Mouse (Mus musculus): ENCODE measurements around the gene Abcb4. TPM values are rescaled to one million over a fixed set of nuclear protein-coding genes. Genes with fewer than 3 reads are reported as not detected.

Gene Abcb4
- total and polyA plus RNA-seq, 3 experiments: 86.0 to 107 TPM; not detected in 1

- Histone ChIP-seq H3K4me3 (ENCODE audit: control insufficient read depth in 1 of 2, insufficient read depth in 1 of 2, low read depth in 2 of 2, low read length in 2 of 2) (no peak overlapping the region), H3K27me3 (ENCODE audit: control insufficient read depth in 1 of 2, insufficient read depth in 2 of 2, low read length in 2 of 2) (no peaks in the 10 kb centered on the region), H3K36me3 (ENCODE audit: control insufficient read depth in 1 of 2, insufficient read depth in 2 of 2, low read length in 2 of 2) (peaks cover 0 to 37% of the 10 kb centered on the region in 2 experiments; a peak in 2 of 4 replicates), H3K27ac (ENCODE audit: control insufficient read depth, low read depth, low read length) (no peak overlapping the region), H3K79me2 (ENCODE audit: control insufficient read depth, insufficient read depth, low read length, poor library complexity) (no peaks in the 10 kb centered on the region), H3K4me1 (ENCODE audit: control insufficient read depth in 1 of 2, insufficient read depth in 2 of 2, low read length in 2 of 2) (no peaks in the 10 kb centered on the region), H3K9me3 (replicated peaks; ENCODE audit: insufficient read depth, low read length) (no peaks in the 10 kb centered on the region), H3K9ac (ENCODE audit: control insufficient read depth, low read depth, low read length, poor library complexity, severe bottlenecking) (no peak overlapping the region)
- TF ChIP-seq CTCF (IDR thresholded peaks at IDR 0.05 in 2 of 3, conservative IDR thresholded peaks at IDR 0.05 in 1 of 3; ENCODE audit: control insufficient read depth in 1 of 3, insufficient read depth in 1 of 3, low read depth in 2 of 3, low read length in 3 of 3, poor library complexity in 1 of 3, severe bottlenecking in 1 of 3) (no peak), GATA1 (IDR thresholded peaks at IDR 0.05; ENCODE audit: low read depth, low read length) (no peak), JUND (IDR thresholded peaks at IDR 0.05; ENCODE audit: low read depth, low read length) (no peak), SMC3 (IDR thresholded peaks at IDR 0.05; ENCODE audit: low read depth, low read length) (no peak), ELF1 (IDR thresholded peaks at IDR 0.05; ENCODE audit: low read depth, low read length) (no peak), BHLHE40 (IDR thresholded peaks at IDR 0.05; ENCODE audit: borderline replicate concordance, low read depth, low read length) (no peak), MXI1 (IDR thresholded peaks at IDR 0.05; ENCODE audit: low read depth, low read length) (no peak), MYB (IDR thresholded peaks at IDR 0.05; ENCODE audit: low read depth, low read length) (no peak), EP300 (IDR thresholded peaks at IDR 0.05; ENCODE audit: low read depth in 1 of 2, low read length in 2 of 2) (no peak), TCF12 (IDR thresholded peaks at IDR 0.05; ENCODE audit: low read depth, low read length) (no peak), MAX (IDR thresholded peaks at IDR 0.05; ENCODE audit: low read length) (no peak), SIN3A (IDR thresholded peaks at IDR 0.05; ENCODE audit: low read length) (no peak), RAD21 (IDR thresholded peaks at IDR 0.05; ENCODE audit: low read depth, low read length) (no peak), UBTF (IDR thresholded peaks at IDR 0.05; ENCODE audit: borderline replicate concordance, insufficient read depth, low read depth, low read length) (no peak), GABPA (IDR thresholded peaks at IDR 0.05; ENCODE audit: low read depth, low read length) (no peak), RCOR1 (IDR thresholded peaks at IDR 0.05; ENCODE audit: low read depth, low read length) (no peak), ZC3H11A (IDR thresholded peaks at IDR 0.05; ENCODE audit: low read depth, low read length) (no peak), MAZ (IDR thresholded peaks at IDR 0.05; ENCODE audit: low read depth, low read length) (no peak)
- DNase-seq (ENCODE audit: low read depth, low spot score): no peak
Observed at GRCm38 (mm10) chr5:8955544-8955943, 62.0 kb downstream of the Abcb4 start.

DNA sequence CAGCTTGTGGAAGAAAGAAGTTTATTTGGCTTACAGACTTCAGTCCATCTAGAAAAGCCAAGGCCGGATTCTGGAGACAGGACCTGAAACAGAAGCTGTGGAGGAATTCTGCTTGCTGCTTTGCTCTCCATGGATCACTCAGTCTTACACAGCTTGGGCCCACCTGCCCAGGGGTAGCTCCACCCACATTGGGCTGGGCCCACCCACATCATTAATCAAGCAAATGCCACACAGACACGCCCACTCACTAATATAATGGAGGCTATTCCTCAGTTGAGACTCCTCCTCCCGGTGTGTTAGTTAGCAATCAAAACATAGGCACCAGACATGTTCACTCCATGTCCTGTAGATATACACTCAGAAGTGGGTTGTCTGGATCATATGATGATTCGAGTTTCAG, 67.0 kb downstream of the Abcb4 start:
- no peak overlapping the region for H3K4me3 ChIP-seq (ENCODE audit: control insufficient read depth in 1 of 2, insufficient read depth in 1 of 2, low read depth in 2 of 2, low read length in 2 of 2)
- no peaks in the 10 kb centered on the region for H3K79me2 ChIP-seq (ENCODE audit: control insufficient read depth, insufficient read depth, low read length, poor library complexity)
- TF ChIP-seq SMC3 (IDR thresholded peaks at IDR 0.05; ENCODE audit: low read depth, low read length): 0 out of 2 replicates have a peak, but pooled peaks have one; percentile 1
- no peak for TF ChIP-seq NELFE (IDR thresholded peaks at IDR 0.05; ENCODE audit: low read depth, low read length)
- no peak for TF ChIP-seq MAFK (IDR thresholded peaks at IDR 0.05; ENCODE audit: borderline replicate concordance, low read depth, low read length)
- TF ChIP-seq POLR2AphosphoS2 (IDR thresholded peaks at IDR 0.05; ENCODE audit: low read length): peak; percentile 60; the same call in 1 of the 2 replicates
- no peak for TF ChIP-seq KAT2A (conservative IDR thresholded peaks at IDR 0.05; ENCODE audit: low read depth, low read length)
- TF ChIP-seq MXI1 (IDR thresholded peaks at IDR 0.05; ENCODE audit: low read depth, low read length): no peak
- no peak for TF ChIP-seq POLR2A (IDR thresholded peaks at IDR 0.05; ENCODE audit: control insufficient read depth in 1 of 2, insufficient read depth in 1 of 2, low read depth in 1 of 2, low read length in 2 of 2, poor library complexity in 1 of 2)
- TF ChIP-seq E2F4 (IDR thresholded peaks at IDR 0.05; ENCODE audit: borderline replicate concordance, low read depth, low read length): no peak
- H3K9ac ChIP-seq (ENCODE audit: control insufficient read depth, low read depth, low read length, poor library complexity, severe bottlenecking): no peak overlapping the region
- H3K27me3 ChIP-seq (ENCODE audit: control insufficient read depth in 1 of 2, insufficient read depth in 2 of 2, low read length in 2 of 2): no peaks in the 10 kb centered on the region
- H3K4me1 ChIP-seq (ENCODE audit: control insufficient read depth in 1 of 2, insufficient read depth in 2 of 2, low read length in 2 of 2): no peaks in the 10 kb centered on the region
- H3K36me3 ChIP-seq (ENCODE audit: control insufficient read depth in 1 of 2, insufficient read depth in 2 of 2, low read length in 2 of 2): peaks cover 0 to 20% of the 10 kb centered on the region in 2 experiments; a peak in 2 of 4 replicates
- peak; percentile 50 for DNase-seq (ENCODE audit: low read depth, low spot score)
- no peak overlapping the region for H3K27ac ChIP-seq (ENCODE audit: control insufficient read depth, low read depth, low read length)
- H3K9me3 ChIP-seq (replicated peaks; ENCODE audit: insufficient read depth, low read length): no peaks in the 10 kb centered on the region

All from MEL (cell line).